Mouse (Mus musculus): ENCODE measurements around the gene Actl7b.
A peak's percentile ranks its signal among the peaks of the same experiment; 100 is the strongest.

DNA sequence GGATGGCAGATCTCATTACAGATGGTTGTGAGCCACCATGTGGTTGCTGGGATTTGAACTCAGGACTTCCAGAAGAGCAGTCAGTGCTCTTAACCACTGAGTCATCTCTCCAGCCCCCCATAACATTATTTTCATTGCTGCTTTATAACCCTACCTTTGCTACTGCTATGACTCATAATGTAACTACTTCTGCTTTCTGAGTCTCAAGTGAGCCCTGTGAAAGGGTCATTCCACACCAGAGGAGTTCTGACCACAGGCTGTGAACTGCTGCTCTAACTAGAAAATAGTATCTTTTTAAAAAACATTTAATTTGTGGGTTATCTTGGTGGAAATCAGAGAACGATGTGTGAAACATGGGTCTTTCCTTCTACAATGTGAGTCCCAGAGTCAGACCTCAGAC lies 16.4 kb upstream of the Actl7b start:
- TF ChIP-seq MAFK (IDR thresholded peaks at IDR 0.05; ENCODE audit: insufficient replicate concordance, low read length) (no peak), EP300 (IDR thresholded peaks at IDR 0.05; ENCODE audit: low read length) (peak; percentile 66), SIN3A (IDR thresholded peaks at IDR 0.05; ENCODE audit: low read length) (no peak), CTCF (conservative IDR thresholded peaks at IDR 0.05 in 1 of 2, IDR thresholded peaks at IDR 0.05 in 1 of 2; ENCODE audit: low read depth in 2 of 2, low read length in 2 of 2) (no peak), MAZ (IDR thresholded peaks at IDR 0.05; ENCODE audit: low read depth, low read length) (no peak), MEF2A (IDR thresholded peaks at IDR 0.05; ENCODE audit: borderline replicate concordance, low read depth, low read length) (no peak), TBP (conservative IDR thresholded peaks at IDR 0.05; ENCODE audit: low read depth, low read length) (no peak), POLR2A (IDR thresholded peaks at IDR 0.05; ENCODE audit: low read depth, low read length) (no peak), MAX (IDR thresholded peaks at IDR 0.05; ENCODE audit: low read length) (no peak), RCOR1 (conservative IDR thresholded peaks at IDR 0.05; ENCODE audit: low read depth, low read length) (no peak), UBTF (IDR thresholded peaks at IDR 0.05; ENCODE audit: low read depth, low read length) (no peak), NRF1 (IDR thresholded peaks at IDR 0.05; ENCODE audit: low read depth, low read length) (no peak), KAT2A (IDR thresholded peaks at IDR 0.05; ENCODE audit: insufficient replicate concordance, low read length) (no peak)
